Mouse (Mus musculus) embryonic facial prominence, embryonic 15.5 days (tissue): ENCODE results near the gene Capn11. TPM values are rescaled to one million over a fixed set of nuclear protein-coding genes. Genes with fewer than 3 reads are reported as not detected.

Experiments used
- ATAC-seq: fragments of 200-750 bp; cut with Nextera tagmentation; 2 replicates; pipeline ENCODE4 v1.8.0; 2017; ENCODE audit warnings: low read depth, moderate TSS enrichment; ENCODE audit not compliant: insufficient number of reproducible peaks, low FRiP score, low TSS enrichment
- H3K27ac ChIP-seq: fragments of 300-500 bp; sonication (generic); replicated peaks from 2 replicates; pipeline ENCODE4 v1.5.1; 2015; ENCODE audit warnings: mild to moderate bottlenecking, inconsistent platforms
- H3K27me3 ChIP-seq: fragments of 300-500 bp; sonication (generic); 2 replicates; pipeline ENCODE4 v1.6.1; 2015; ENCODE audit warnings: inconsistent platforms
- H3K36me3 ChIP-seq: fragments of 300-500 bp; sonication (generic); 2 replicates; pipeline ENCODE4 v1.6.1; 2015; ENCODE audit warnings: mild to moderate bottlenecking, inconsistent platforms
- H3K4me1 ChIP-seq: fragments of 300-500 bp; sonication (generic); 2 replicates; pipeline ENCODE4 v1.6.1; 2015; ENCODE audit warnings: inconsistent platforms
- H3K4me2 ChIP-seq: fragments of 300-500 bp; sonication (generic); replicated peaks from 2 replicates; pipeline ENCODE4 v1.6.1; 2015; ENCODE audit warnings: mild to moderate bottlenecking, inconsistent platforms
- H3K4me3 ChIP-seq: fragments of 300-500 bp; sonication (generic); replicated peaks from 2 replicates; pipeline ENCODE4 v1.5.1; 2015; ENCODE audit warnings: mild to moderate bottlenecking, inconsistent platforms
- H3K9ac ChIP-seq: fragments of 300-500 bp; sonication (generic); 2 replicates; pipeline ENCODE4 v1.6.1; 2015; ENCODE audit warnings: inconsistent platforms
- H3K9me3 ChIP-seq: fragments of 300-500 bp; sonication (generic); replicated peaks from 2 replicates; pipeline ENCODE4 v1.6.1; 2016; ENCODE audit warnings: inconsistent platforms
- WGBS: fragments of 180-500 bp; shearing (Covaris S2); methylation state at CpG from one replicate; pipeline ENCODE4 v1.1.7; 2015; 5-methylcytosine and 5-hydroxymethylcytosine counted together
- polyA plus RNA-seq: library from polyadenylated mRNA; unstranded; fragments of >200 nt; fragmentation: Nextera tagmentation; extraction: Ambion mirVana; gene quantifications from 2 replicates; pipeline ENCODE4 v1.2.1, GENCODE M21; 2015

Capn11 gene
- polyA plus RNA-seq, 1 experiment from 2014 or later, result 0.77 TPM

DNA sequence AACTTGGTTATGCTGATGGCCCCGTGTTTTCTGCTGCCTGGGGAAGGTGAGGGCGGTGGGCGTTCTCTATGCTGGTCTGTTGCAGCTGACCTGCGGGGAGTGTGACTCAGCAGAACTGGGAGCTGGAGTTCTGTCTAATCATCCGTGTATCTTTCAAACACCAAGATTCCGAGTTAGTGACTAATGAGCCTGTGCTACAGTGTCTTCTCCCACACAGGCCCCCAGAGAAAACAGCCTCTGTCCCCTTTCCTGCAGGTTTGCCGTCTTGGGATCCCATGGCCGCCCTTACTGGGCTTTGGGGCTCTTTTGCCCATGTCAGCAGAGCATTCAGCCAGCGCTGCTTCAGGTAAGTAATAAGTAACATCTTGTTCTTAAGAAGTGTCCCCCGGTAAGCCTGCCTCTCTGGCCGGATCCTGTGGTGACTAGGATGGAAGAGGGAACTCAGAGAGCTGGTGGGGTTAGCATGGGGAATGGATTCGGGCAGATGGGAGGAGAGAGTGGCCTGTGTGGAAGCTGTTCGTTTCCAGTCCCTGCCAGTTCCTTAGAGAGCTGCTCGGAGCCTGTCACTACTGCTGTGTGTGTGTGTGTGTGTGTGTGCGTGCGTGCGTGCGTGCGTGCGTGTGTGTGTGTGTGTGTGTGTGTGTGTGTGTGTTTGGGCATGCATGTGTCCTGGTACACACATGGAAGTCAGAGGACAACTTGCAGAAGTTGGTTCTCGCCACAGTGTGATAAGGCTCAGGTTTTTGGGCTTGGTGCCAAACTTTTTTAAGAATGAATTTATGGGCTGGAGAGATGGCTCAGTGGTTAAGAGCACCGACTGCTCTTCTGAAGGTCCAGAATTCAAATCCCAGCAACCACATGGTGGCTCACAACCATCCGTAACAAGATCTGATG, 36.3 kb upstream of the Capn11 start:
- Histone ChIP-seq H3K4me1 (peaks cover 7% of the 10 kb centered on the region; the same call in 1 of the 2 replicates), H3K27ac (no peak overlapping the region), H3K4me3 (no peak overlapping the region), H3K9ac (no peak overlapping the region), H3K36me3 (peaks cover 20% of the 10 kb centered on the region; the same call in 1 of the 2 replicates), H3K4me2 (no peak overlapping the region), H3K27me3 (no peaks in the 10 kb centered on the region), H3K9me3 (no peaks in the 10 kb centered on the region)
- ATAC-seq, result no peak
- WGBS, result 74% methylated on average over 23 of the region's 23 CpGs

DNA sequence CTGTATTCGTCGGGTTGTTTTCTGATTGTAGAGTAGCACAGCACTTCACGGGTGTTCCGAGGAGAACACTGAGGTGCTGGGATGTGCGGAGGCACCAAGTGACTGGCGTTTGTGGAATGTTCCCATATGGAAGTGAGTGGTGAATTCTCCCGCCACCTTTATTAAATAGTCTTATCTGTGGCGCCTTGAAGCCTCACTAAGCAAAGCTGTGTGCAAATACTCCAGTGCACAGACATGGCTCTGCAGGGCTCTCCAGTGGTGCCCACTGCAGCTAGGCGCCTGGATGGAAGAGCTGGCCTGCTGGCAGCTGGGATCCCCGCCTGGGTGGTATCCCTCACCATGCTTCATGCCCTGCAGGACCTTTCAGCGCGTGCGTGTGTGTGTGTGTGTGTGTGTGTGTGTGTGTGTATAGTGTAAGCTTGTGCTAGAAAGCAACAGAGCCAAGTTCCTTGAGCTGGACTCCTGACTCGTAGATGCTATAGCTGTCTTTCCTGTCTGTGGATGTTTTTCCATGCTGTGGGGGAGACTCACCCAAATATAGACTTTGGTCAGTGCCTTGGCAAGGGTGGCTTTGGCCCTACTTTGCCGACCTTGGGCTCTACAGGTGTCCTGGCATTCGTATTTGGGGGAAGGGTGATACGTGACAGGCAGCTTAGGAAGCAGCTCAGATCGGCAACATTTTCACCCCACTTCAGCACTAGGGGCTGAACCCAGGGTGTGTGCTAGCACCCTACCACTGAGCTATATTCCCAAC, 34.9 kb upstream of the Capn11 start:
- Histone ChIP-seq H3K36me3 (peaks cover 17% of the 10 kb centered on the region; the same call in 1 of the 2 replicates), H3K27me3 (no peaks in the 10 kb centered on the region), H3K4me2 (no peak overlapping the region), H3K27ac (no peak overlapping the region), H3K9ac (no peak overlapping the region), H3K9me3 (no peaks in the 10 kb centered on the region), H3K4me3 (no peak overlapping the region), H3K4me1 (peaks cover 7% of the 10 kb centered on the region; the same call in 1 of the 2 replicates)
- no peak for ATAC-seq
- WGBS, result 79% methylated on average over 18 of the region's 18 CpGs

DNA sequence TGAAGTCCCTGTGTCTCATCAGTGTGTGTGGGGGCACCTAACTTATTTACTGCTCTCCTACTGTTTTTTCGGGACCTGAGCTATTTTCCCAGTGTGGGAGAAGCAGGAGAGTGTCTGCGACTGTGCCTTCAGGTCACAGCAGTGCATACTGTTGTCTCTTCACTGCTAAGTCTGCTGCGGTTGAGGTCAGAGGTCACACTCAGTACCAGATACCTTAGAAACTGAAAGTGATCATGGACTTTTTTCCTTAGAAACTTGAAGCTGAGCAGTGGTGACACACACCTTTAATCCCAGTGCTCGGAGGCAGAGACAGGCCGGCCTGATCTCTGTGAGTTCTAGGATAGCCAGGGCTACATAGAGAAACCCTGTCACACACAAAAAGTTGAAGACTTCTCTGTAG, 33.0 kb upstream of the Capn11 start:
- no peak overlapping the region for H3K9ac ChIP-seq
- H3K4me3 ChIP-seq, result no peak overlapping the region
- WGBS, result 72% methylated on average over 5 of the region's 5 CpGs
- H3K36me3 ChIP-seq, result peaks cover 7% of the 10 kb centered on the region; the same call in 1 of the 2 replicates
- peaks cover 11% of the 10 kb centered on the region for H3K4me1 ChIP-seq
- no peak overlapping the region for H3K4me2 ChIP-seq
- H3K27me3 ChIP-seq, result no peaks in the 10 kb centered on the region
- ATAC-seq, result no peak
- no peak overlapping the region for H3K27ac ChIP-seq
- no peaks in the 10 kb centered on the region for H3K9me3 ChIP-seq

DNA sequence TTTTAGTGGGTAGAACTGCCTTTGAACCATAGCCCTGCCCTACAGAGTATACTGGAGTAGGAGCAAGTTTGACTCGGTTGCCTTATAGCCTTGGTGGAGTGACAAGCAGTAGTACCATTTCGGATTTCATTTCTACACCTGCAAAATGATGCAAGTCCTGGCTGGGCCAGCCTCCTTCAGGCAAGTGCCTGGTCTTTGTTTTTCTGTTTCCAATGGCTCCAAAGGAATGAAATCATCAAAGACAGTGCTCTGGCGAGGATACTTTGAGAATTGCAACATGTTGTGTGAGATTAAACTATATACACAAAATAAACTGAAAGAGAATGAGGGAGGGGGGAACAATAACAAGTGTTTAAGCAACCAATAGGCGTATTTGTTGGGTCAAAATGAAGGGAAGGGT, 30.9 kb upstream of the Capn11 start:
- H3K4me2 ChIP-seq, result no peak overlapping the region
- H3K36me3 ChIP-seq, result no peaks in the 10 kb centered on the region
- H3K27ac ChIP-seq, result no peak overlapping the region
- no peaks in the 10 kb centered on the region for H3K27me3 ChIP-seq
- no peak overlapping the region for H3K4me3 ChIP-seq
- peaks cover 18% of the 10 kb centered on the region for H3K4me1 ChIP-seq
- no peak for ATAC-seq
- H3K9me3 ChIP-seq, result no peaks in the 10 kb centered on the region
- WGBS, result 81% methylated on average over 4 of the region's 4 CpGs
- H3K9ac ChIP-seq, result no peak overlapping the region

DNA sequence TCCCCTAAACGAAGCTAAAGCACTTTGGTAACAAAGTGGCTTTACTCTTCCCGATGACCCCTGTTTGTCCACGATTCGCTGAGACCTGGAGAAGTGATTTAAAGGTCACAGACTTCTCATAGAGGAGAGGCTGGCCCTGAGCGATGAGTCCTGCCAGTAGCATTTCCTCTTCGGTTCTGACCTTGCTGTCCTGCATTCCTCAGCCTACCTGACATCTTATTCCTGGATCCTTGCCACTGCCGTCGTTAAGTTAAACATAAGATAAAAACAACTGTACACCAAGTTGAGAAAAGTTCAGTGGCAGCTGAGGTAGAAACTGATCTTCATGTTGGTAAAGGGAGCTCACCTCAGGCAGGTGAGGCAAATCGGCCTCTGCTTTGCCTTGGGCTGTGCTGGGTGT, 30.0 kb upstream of the Capn11 start:
- no peak overlapping the region for H3K27ac ChIP-seq
- 83% methylated on average over 9 of the region's 9 CpGs for WGBS
- no peak overlapping the region for H3K9ac ChIP-seq
- no peaks in the 10 kb centered on the region for H3K27me3 ChIP-seq
- H3K4me2 ChIP-seq, result no peak overlapping the region
- no peak for ATAC-seq
- H3K4me3 ChIP-seq, result no peak overlapping the region
- H3K36me3 ChIP-seq, result no peaks in the 10 kb centered on the region
- peaks cover 28% of the 10 kb centered on the region for H3K4me1 ChIP-seq
- H3K9me3 ChIP-seq, result no peaks in the 10 kb centered on the region

DNA sequence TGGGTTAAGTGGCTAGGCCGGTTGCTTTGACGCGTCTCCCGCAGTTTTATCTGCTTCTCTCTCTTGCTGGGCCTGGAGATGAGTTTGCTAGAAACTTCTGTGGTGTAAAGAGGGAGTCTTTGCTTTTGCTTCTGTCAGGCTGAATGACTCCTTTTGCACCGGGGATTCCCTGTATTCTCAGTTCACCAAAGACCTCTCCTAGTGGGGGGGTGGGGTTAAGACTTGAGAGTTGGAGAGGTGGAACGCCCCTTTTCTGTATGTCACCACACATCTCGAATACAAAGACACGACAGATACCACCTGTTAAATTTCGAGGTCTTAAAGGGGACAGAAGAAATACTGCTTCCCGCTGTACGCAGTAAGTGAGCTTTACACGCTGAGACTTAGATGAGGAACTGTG, 27.6 kb upstream of the Capn11 start, which contains the start of gene Tmem63b:
Tmem63b (minus strand) TSS at position 190 of the 400 bp plus-strand sequence.
- peak within 1 kb of the TSS; percentile 87 for H3K27ac ChIP-seq
- H3K9me3 ChIP-seq, result no peaks in the 10 kb centered on the region
- peak within 1 kb of the TSS; percentile 83 for H3K4me3 ChIP-seq
- WGBS, result 5% methylated on average over 12 of the region's 12 CpGs
- peak within 1 kb of the TSS; percentile 72 for H3K4me2 ChIP-seq
- no peak for ATAC-seq
- no peaks in the 10 kb centered on the region for H3K36me3 ChIP-seq
- H3K27me3 ChIP-seq, result no peaks in the 10 kb centered on the region
- H3K4me1 ChIP-seq, result peaks cover 26% of the 10 kb centered on the region
- H3K9ac ChIP-seq, result peak within 1 kb of the TSS; percentile 81

DNA sequence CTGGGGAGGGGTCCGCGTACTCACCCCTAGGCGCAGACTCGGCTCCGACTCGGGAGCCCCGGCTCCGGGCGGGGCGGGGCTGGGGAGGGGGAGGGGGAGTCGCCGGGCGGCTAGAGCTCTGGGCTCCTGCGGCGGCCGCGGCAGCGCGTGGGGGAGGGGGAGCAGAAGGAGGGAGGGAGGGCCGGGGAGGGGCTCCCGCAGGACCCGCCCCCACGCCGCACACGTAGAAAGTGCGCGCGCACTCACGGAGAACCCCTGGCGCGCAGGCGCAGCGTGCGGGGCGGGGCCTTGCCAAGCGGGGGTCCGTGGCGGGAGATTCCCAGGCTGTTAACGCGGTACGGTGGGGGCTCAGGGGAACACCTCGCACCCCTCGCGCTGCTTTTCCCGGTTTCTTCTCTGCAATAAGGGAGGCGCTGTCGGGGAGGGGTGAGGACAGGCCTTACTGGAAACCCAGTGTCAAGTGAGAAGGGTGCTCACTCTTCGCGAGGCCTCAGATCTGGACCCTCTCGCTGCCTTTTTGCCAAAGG, 27.0 kb upstream of the Capn11 start, which contains the start of gene Mrpl14:
Mrpl14 (plus strand) TSS at position 230 of the 527 bp plus-strand sequence.
- Histone ChIP-seq H3K27me3 (no peaks in the 10 kb centered on the region), H3K36me3 (no peaks in the 10 kb centered on the region), H3K9ac (peak within 1 kb of the TSS; percentile 81), H3K4me3 (peak within 1 kb of the TSS; percentile 83), H3K9me3 (no peaks in the 10 kb centered on the region), H3K27ac (peak within 1 kb of the TSS; percentile 87), H3K4me2 (peak within 1 kb of the TSS; percentile 72), H3K4me1 (peaks cover 26% of the 10 kb centered on the region)
- ATAC-seq, result peak; percentile 87
- under 1% methylated on average over 37 of the region's 50 CpGs for WGBS

DNA sequence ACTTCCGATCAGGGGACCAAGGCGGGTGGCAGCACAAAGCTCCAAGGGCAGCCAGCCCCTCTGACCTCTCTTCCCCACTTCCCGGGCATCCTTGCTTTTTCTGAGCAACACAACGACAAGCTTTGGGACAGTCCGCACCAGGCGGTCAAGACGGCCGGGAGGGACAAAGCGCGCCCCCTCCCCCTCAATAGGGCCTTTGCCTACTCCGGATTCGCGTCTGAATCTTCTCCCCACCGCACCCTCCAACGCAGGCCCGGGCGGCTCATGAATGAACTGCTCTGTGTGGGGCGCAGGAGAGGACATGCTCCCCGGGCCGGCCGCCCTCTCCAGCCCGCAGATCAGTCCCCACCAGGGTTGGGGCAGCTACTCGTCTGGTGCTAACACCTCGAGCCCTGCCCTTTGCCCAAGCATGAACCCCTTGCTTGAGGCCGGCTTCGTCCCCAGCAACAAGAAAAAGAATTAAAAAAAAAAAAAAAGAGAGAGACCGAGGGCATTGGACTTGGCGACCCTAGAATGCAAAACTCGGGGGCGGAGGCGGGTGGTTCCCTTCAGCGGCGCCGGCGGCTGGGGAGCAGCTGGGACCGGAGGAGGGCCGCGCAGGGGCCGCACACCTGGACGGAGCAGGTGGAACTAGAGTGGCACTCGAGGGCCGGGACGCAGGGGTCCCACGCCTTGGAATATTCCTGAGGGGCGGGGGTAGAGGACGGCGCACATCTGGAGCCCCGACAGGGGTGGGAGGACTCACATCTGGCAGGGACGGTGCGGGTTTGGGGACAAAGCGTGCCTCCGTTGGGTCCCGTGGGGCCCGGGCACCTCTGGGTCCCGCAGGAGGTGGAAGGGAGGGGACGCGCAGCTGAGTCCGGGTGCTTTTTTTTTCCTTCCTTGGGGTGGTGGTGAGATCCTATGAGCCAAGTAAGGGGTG, 26.3 kb upstream of the Capn11 start:
- Histone ChIP-seq H3K36me3 (no peaks in the 10 kb centered on the region), H3K4me1 (peaks cover 34% of the 10 kb centered on the region), H3K27ac (peak overlapping the region; percentile 87), H3K9me3 (no peaks in the 10 kb centered on the region), H3K4me2 (peak overlapping the region; percentile 72), H3K9ac (peak overlapping the region; percentile 77), H3K4me3 (peak overlapping the region; percentile 83), H3K27me3 (no peaks in the 10 kb centered on the region)
- peak; percentile 35 for ATAC-seq
- WGBS, result under 1% methylated on average over 58 of the region's 58 CpGs

DNA sequence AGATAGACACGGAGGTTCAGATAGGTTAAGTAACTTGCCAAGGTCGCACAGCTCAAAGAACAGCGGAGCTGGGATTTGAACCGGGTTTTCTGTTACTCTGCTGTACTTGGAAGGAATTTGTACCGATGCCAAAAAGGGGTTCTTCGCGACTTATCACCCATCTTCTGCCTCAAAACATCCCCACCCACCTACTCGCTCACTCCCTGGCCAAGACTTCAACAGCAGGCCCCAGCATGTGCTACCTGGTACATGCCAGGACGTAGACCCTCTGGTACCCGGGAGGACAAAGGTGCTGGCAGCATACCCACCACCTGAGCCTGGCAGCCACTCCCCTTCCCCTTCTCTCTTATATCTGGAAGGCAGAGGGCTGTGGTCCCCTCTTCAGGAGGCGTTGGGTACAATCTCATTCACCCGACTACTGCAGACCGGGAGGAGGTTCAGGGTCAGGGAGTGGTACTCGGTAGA, 25.6 kb upstream of the Capn11 start:
- H3K27ac ChIP-seq, result peak overlapping the region; percentile 87
- H3K4me2 ChIP-seq, result peak overlapping the region; percentile 72
- peaks cover 36% of the 10 kb centered on the region for H3K4me1 ChIP-seq
- peak; percentile 6; the same call in 1 of the 2 replicates for ATAC-seq
- no peaks in the 10 kb centered on the region for H3K36me3 ChIP-seq
- peak overlapping the region; percentile 77 for H3K9ac ChIP-seq
- H3K9me3 ChIP-seq, result no peaks in the 10 kb centered on the region
- peak overlapping the region; percentile 83 for H3K4me3 ChIP-seq
- 24% methylated on average over 14 of the region's 14 CpGs for WGBS
- H3K27me3 ChIP-seq, result no peaks in the 10 kb centered on the region

DNA sequence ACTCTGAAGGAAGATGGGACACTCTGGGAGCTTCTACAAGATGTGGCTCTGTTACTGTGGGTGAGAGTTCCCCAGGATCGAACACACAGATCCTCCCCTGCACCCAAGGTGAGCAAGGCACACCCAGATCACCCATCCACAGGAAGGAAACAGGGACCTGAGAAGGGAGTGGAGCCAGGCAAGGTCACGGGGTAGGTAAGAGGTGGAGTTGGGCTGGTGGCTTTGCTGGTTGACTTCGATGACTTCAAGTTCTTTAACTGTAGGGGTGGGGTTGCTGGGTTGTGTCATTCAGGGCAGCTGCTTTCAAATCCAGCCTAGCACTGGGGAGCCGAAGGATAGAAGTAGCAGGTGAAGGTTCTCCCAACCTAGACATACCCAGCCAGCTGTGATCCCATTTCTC, 23.7 kb upstream of the Capn11 start:
- H3K27ac ChIP-seq, result no peak overlapping the region
- H3K9me3 ChIP-seq, result no peaks in the 10 kb centered on the region
- H3K36me3 ChIP-seq, result peaks cover 9% of the 10 kb centered on the region
- no peaks in the 10 kb centered on the region for H3K27me3 ChIP-seq
- WGBS, result 91% methylated on average over 4 of the region's 4 CpGs
- no peak overlapping the region for H3K4me3 ChIP-seq
- H3K4me2 ChIP-seq, result no peak overlapping the region
- peaks cover 49% of the 10 kb centered on the region for H3K4me1 ChIP-seq
- H3K9ac ChIP-seq, result no peak overlapping the region
- ATAC-seq, result no peak
